Mouse (Mus musculus): Measurements from ENCODE around the gene Gm10428.
A peak's percentile ranks its signal among the peaks of the same experiment; 100 is the strongest.
"Not testable (repeated sequence)": the region's sequence is repeated elsewhere in the genome, so short reads cannot be mapped to it uniquely, and the experiment has no call there.

The Gm10428 gene

GRCm38 (mm10) chr11:62752780-62753179 lies at the start of gene Gm10428:
TSS of gene Gm10428 (plus strand) at chr11:62753100.
- DNase-seq: no peak

GRCm38 (mm10) chr11:62706141-62706540 lies 46.8 kb upstream of the Gm10428 start:
- DNase-seq: no peak

- DNase-seq: no peak
Measured at GRCm38 (mm10) chr11:62708252-62708651, 44.6 kb upstream of the Gm10428 start.

- DNase-seq: no peak
Measured at GRCm38 (mm10) chr11:62710657-62711056, 42.2 kb upstream of the Gm10428 start.

GRCm38 (mm10) chr11:62728276-62728675 lies 24.6 kb upstream of the Gm10428 start:
- no peak for DNase-seq

- peak; percentile 74 to 76 for DNase-seq
Measured at GRCm38 (mm10) chr11:62731311-62732021, 21.4 kb upstream of the Gm10428 start, which contains the start of gene Zfp287. TSS of gene Zfp287 (minus strand) at chr11:62731905.

- no peak for DNase-seq
Measured at GRCm38 (mm10) chr11:62732022-62732387, 20.9 kb upstream of the Gm10428 start.

GRCm38 (mm10) chr11:62732665-62733064 lies 20.2 kb upstream of the Gm10428 start:
- DNase-seq: no peak

- DNase-seq: no peak
Measured at GRCm38 (mm10) chr11:62741186-62741585, 11.7 kb upstream of the Gm10428 start.

- no peak for DNase-seq
Measured at GRCm38 (mm10) chr11:62742261-62742957, 10.5 kb upstream of the Gm10428 start.

- peak; percentile 23 to 60 for DNase-seq
Measured at GRCm38 (mm10) chr11:62744103-62744502, 8.8 kb upstream of the Gm10428 start.

- DNase-seq: peak; percentile 54 to 68
Measured at GRCm38 (mm10) chr11:62746001-62746533, 6.8 kb upstream of the Gm10428 start.

- DNase-seq: no peak
Measured at GRCm38 (mm10) chr11:62747227-62747626, 5.7 kb upstream of the Gm10428 start.

GRCm38 (mm10) chr11:62748062-62748461 lies 4.8 kb upstream of the Gm10428 start:
- DNase-seq: no peak

- DNase-seq: not testable (repeated sequence)
Measured at GRCm38 (mm10) chr11:62749445-62749844, 3.5 kb upstream of the Gm10428 start.

- no peak for DNase-seq
Measured at GRCm38 (mm10) chr11:62752191-62752590, 709 bp upstream of the Gm10428 start.

GRCm38 (mm10) chr11:62756456-62757142 lies 3.7 kb downstream of the Gm10428 start:
- DNase-seq: peak; percentile 98

GRCm38 (mm10) chr11:62757143-62757507 lies 4.2 kb downstream of the Gm10428 start:
- no peak for DNase-seq

GRCm38 (mm10) chr11:62757906-62758305 lies 5.0 kb downstream of the Gm10428 start:
- no peak for DNase-seq

- DNase-seq: no peak
Measured at GRCm38 (mm10) chr11:62758491-62758890, 5.6 kb downstream of the Gm10428 start.

GRCm38 (mm10) chr11:62760755-62761457 lies 8.0 kb downstream of the Gm10428 start:
- DNase-seq: no peak

GRCm38 (mm10) chr11:62776510-62776909 lies 23.6 kb downstream of the Gm10428 start:
- no peak for DNase-seq

Measured in kidney, adult 8-10 months (tissue).